Mouse (Mus musculus): ENCODE data around the gene Supt7l.

Gene Supt7l

DNA sequence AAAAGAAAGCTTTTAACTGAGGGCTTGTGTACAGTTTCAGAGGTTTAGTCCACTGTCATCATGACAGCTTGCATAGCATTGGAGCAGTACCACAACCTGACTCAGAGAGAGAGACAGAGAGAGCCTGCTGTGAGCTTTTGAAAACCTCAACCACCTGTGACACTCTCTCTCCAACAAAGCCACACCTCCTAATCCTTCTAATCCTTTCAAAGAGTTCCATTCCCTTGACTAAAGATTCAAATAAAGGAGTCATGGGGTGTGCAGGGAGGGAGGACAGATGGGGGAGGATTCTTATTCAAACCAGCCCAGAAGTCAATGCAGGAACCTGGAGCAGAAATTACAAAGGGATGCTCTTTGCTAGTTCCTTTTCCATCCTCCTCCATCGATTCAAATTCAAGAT lies 35.6 kb downstream of the Supt7l start:
- no peak for DNase-seq (ENCODE audit: low spot score in 2 of 2)

DNA sequence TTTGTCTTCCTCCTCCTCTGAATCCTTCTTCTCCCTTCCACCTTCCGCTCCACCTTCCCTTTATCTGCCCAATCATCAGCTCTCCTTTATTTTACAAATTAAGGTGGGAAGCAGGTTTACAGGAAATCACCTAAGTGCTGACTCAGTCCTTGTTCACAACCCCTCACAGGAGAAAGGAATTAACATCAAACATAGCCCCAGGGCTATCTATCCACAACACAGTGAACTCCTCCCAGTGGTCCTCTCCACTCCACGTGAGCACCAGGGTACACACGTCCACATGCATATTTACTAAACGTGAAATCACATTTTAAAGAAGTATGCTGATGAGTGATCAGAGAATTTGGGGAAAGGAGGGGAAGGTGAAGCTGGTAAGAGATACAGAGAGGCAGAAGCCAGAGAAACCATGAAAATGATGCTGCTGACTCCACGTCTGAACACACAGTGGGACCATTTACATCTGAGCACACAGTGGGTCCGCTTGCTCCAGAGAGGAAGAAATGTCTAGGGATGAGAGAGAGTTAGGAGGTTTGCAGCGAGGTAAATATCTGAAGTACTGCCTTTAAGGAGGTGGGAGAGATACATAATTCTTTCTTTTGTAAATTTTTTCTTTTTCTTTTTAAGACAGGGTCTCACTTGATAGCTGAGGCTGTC lies 38.4 kb downstream of the Supt7l start:
- DNase-seq (ENCODE audit: low spot score in 2 of 2): no peak

DNA sequence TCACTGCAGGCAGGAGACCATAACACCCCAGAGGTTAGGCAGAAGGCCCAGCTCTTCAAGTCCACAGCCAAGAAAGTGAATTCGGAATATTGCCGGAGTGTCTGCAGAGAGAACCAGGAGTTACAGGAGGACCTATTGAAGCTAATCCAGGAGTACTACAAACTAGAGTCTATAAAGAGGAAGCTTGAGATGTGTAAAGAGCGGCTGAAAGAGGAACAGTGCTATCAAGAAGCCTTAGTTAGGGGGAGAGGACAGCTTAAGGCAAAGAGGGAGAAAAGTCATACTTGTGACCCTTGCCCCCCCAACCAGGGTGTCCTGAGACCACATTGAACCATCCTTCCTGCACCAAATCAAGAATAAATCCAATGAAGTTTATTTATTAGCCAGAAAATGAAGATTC lies 39.7 kb downstream of the Supt7l start:
- DNase-seq (ENCODE audit: low spot score in 2 of 2): no peak

DNA sequence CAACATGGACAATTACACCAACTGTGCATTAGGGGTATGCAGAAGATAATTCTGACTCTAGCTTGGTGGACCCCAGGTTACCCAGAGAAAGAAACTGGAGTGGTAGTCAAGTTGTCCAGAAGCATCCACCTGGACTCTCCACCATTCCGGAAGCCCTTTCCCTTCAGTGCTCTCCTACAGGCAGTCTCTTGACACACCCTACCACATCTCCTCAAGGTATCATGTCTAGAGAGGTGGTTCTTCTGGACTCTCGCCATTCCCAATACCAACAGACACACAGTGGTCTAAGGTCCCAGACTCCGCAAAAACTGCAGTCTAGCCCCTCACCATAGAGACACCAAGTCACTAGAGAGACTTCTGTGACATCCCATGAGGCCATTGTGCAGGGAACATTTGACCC lies 42.2 kb downstream of the Supt7l start, which contains the start of gene 4930548H24Rik:
4930548H24Rik (plus strand) TSS at position 301 of the 400 bp plus-strand sequence.
- DNase-seq (ENCODE audit: low spot score in 2 of 2): no peak

DNA sequence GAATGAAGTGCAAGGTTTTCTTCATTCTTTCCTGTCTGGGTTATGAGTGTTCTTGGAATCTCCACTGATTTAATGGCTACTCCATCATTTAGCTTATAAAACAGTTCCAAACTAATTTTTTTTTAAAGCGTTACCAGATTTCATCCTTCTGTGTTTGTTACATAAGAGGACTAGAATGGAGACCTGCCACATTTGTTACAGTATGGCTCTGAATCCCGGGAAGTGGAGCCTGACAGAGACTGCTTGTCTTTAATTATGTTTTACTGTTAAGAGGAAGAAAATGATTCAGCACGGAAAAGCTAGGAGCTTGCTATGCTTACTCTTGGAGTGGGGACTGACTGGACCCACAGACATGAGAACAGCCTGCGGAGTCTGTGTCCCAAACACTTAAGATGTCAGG lies 47.1 kb downstream of the Supt7l start:
- no peak for DNase-seq (ENCODE audit: low spot score in 2 of 2)

DNA sequence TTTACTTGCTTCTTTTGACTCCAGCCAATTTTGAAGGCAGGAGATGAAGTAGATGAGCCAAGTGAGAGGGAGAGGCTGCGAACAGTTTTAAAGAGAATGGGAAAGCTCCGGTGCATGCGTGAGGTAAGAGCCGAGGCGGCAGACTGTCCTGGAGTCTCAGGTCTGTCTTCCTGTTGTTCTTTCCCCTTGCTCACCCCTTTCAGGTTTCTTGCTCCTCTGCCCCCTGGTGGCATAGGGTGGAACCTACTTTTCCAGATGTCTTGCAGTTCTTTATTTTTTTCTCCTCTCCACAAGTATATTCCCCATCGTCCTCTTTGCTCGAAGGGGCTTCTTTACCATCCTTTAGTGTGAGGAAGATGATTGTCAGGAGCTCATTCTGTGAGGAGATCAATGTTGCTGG lies 57.3 kb downstream of the Supt7l start:
- DNase-seq (ENCODE audit: low spot score in 2 of 2): no peak

DNA sequence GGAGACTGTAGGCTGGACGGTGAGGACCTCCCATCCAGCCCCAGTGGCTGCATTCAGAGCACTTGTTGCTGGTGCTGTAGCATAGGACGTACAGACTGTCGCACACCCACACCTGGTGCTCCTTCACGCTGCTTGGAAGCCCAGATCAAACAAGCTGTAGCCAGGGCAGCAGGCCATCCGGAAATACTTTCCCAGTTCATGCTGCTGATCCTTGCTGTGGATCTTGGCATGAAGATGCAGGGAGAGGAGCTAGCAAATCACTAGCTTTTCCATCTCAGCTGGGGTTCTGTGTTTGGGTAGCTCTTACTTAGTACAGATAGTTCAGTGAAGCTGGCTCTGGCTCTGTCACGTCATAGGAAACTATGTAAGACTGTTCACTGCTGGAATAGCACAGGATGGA lies 57.9 kb downstream of the Supt7l start:
- DNase-seq (ENCODE audit: low spot score in 2 of 2): no peak

DNA sequence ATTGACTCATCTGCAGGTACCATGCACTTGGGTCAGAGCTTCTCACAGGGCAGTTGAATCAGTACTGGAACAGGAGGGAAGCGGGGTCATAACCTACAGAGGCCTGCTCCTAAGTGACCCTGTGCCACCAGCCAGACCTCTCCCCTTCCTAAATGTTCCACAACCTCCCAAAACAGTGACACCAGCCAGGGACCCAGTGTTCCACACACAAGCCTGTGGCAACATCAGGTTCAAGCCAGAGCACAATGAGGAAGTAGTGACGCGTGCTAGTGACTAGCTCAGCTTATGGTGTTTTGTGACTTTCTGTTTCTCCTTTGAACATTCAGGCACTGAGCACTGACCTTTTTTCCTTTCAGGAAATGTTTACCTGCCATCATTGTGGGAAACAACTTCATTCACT lies 59.8 kb downstream of the Supt7l start:
- DNase-seq (ENCODE audit: low spot score in 2 of 2): no peak

Data from right cerebral cortex, postnatal 36 days (tissue).